Comparison of ENCODE assay signal across 26 mouse cellular contexts in genomic region chr13:83539921-83540320, GRCm38 (mm10). TPM values are rescaled to one million over a fixed set of nuclear protein-coding genes. Genes with fewer than 3 reads are reported as not detected.
DNase-seq lines count a peak whose midpoint lies in the region; ATAC-seq and TF ChIP-seq lines count a peak whose summit lies in the region.
"Had no signal": no experiment of that assay in that cellular context is flagged by ENCODE, and none has a peak within 500 bp of the region (broad histone marks: within the 10 kb centered on the region; RNA-seq: fewer than 3 reads in every experiment).

No protein-coding gene starts in this region.

- intact Hi-C loops in gastrocnemius, adult 2 months (cut with DNase I) = no loop called here

- TF ChIP-seq RAD21 in MEL (IDR thresholded peaks at IDR 0.05; ENCODE audit: low read depth, low read length) = no peak

- DNase-seq in gastrocnemius, adult 2 months = no peak
- no peak for DNase-seq in gastrocnemius, adult 8-10 months (ENCODE audit: low spot score in 2 of 2)
- no peak for DNase-seq in liver, embryonic 11.5 days (ENCODE audit: low spot score)
- peak; percentile 21 for DNase-seq in MEL (ENCODE audit: low read depth, low spot score)
- no peak for DNase-seq in spleen, adult 18-20 months
- no peak for DNase-seq in kidney, postnatal 4 days
- DNase-seq: adrenal gland, adult 2 months; adrenal gland, postnatal 14 days; cerebellum, adult 18-20 months; cerebellum, adult 9-10 months; cerebellum, postnatal 25 days; gastrocnemius, postnatal 14 days; heart, adult 18-20 months; heart, postnatal 10 days; heart, postnatal 4 days had no signal

- H3K4me3 ChIP-seq in gastrocnemius, adult 2 months = no peak overlapping the region
- no peak overlapping the region for H3K4me3 ChIP-seq in liver, embryonic 11.5 days (ENCODE audit: low read depth, low read length)
- H3K4me3 ChIP-seq in liver, embryonic 12.5 days = no peak overlapping the region
- no peak overlapping the region for H3K4me3 ChIP-seq in MEL (ENCODE audit: control insufficient read depth in 1 of 2, insufficient read depth in 1 of 2, low read depth in 2 of 2, low read length in 2 of 2)
- H3K4me3 ChIP-seq: embryonic facial prominence, embryonic 12.5 days; embryonic facial prominence, embryonic 15.5 days; forebrain, embryonic 12.5 days; forebrain, embryonic 15.5 days; heart, embryonic 12.5 days; heart, embryonic 15.5 days had no signal

- no peak for TF ChIP-seq CTCF in gastrocnemius, adult 2 months (IDR thresholded peaks at IDR 0.05)
- no peak for TF ChIP-seq CTCF in MEL (IDR thresholded peaks at IDR 0.05 in 2 of 3, conservative IDR thresholded peaks at IDR 0.05 in 1 of 3; ENCODE audit: control insufficient read depth in 1 of 3, insufficient read depth in 1 of 3, low read depth in 2 of 3, low read length in 3 of 3, poor library complexity in 1 of 3, severe bottlenecking in 1 of 3)

- no peaks in the 10 kb centered on the region for H3K9me3 ChIP-seq in liver, embryonic 11.5 days (ENCODE audit: control insufficient read depth, low read length)
- H3K9me3 ChIP-seq in liver, embryonic 12.5 days (replicated peaks) = no peaks in the 10 kb centered on the region
- no peaks in the 10 kb centered on the region for H3K9me3 ChIP-seq in MEL (replicated peaks; ENCODE audit: insufficient read depth, low read length)
- H3K9me3 ChIP-seq: embryonic facial prominence, embryonic 12.5 days; embryonic facial prominence, embryonic 15.5 days; forebrain, embryonic 12.5 days; forebrain, embryonic 15.5 days; G1E; heart, embryonic 12.5 days; heart, embryonic 15.5 days had no signal

- no peaks in the 10 kb centered on the region for H3K27me3 ChIP-seq in liver, embryonic 11.5 days (replicated peaks; ENCODE audit: control insufficient read depth, insufficient read depth, low read length)
- no peaks in the 10 kb centered on the region for H3K27me3 ChIP-seq in liver, embryonic 12.5 days (replicated peaks)
- H3K27me3 ChIP-seq in MEL (ENCODE audit: control insufficient read depth in 1 of 2, insufficient read depth in 2 of 2, low read length in 2 of 2) = no peaks in the 10 kb centered on the region
- H3K27me3 ChIP-seq: embryonic facial prominence, embryonic 12.5 days; embryonic facial prominence, embryonic 15.5 days; forebrain, embryonic 12.5 days; forebrain, embryonic 15.5 days; heart, embryonic 12.5 days; heart, embryonic 15.5 days had no signal

- no peaks in the 10 kb centered on the region for H3K79me2 ChIP-seq in MEL (ENCODE audit: control insufficient read depth, insufficient read depth, low read length, poor library complexity)

- no peak overlapping the region for H3K9ac ChIP-seq in liver, embryonic 11.5 days (ENCODE audit: low read depth, low read length)
- no peak overlapping the region for H3K9ac ChIP-seq in liver, embryonic 12.5 days
- H3K9ac ChIP-seq in MEL (ENCODE audit: control insufficient read depth, low read depth, low read length, poor library complexity, severe bottlenecking) = no peak overlapping the region
- H3K9ac ChIP-seq: embryonic facial prominence, embryonic 12.5 days; embryonic facial prominence, embryonic 15.5 days; forebrain, embryonic 12.5 days; forebrain, embryonic 15.5 days; heart, embryonic 12.5 days; heart, embryonic 15.5 days; hindbrain, embryonic 14.5 days had no signal

- TF ChIP-seq POLR2A in MEL (IDR thresholded peaks at IDR 0.05; ENCODE audit: control insufficient read depth in 1 of 2, insufficient read depth in 1 of 2, low read depth in 1 of 2, low read length in 2 of 2, poor library complexity in 1 of 2) = no peak

- peak overlapping the region; percentile 57; the same call in 1 of the 2 replicates for H3K27ac ChIP-seq in gastrocnemius, adult 2 months
- no peak overlapping the region for H3K27ac ChIP-seq in liver, embryonic 11.5 days (ENCODE audit: low read depth, low read length)
- H3K27ac ChIP-seq in liver, embryonic 12.5 days = no peak overlapping the region
- H3K27ac ChIP-seq in MEL (ENCODE audit: control insufficient read depth, low read depth, low read length) = no peak overlapping the region
- H3K27ac ChIP-seq: embryonic facial prominence, embryonic 12.5 days; embryonic facial prominence, embryonic 15.5 days; forebrain, embryonic 12.5 days; forebrain, embryonic 15.5 days; heart, embryonic 15.5 days; hindbrain, embryonic 14.5 days had no signal

- ATAC-seq in liver, embryonic 11.5 days (replicated peaks; ENCODE audit: low FRiP score) = peak; percentile 39; the same call in 1 of the 2 replicates
- no peak for ATAC-seq in liver, embryonic 12.5 days
- 0 out of 2 replicates have a peak, but pooled peaks have one; percentile 37 for ATAC-seq in megakaryocyte-erythroid progenitor cell, adult 5-6 weeks (replicated peaks; ENCODE audit: low FRiP score, low TSS enrichment, poor library complexity, severe bottlenecking)
- ATAC-seq: forebrain, embryonic 15.5 days; intestine, postnatal 0 days had no signal

- peaks cover 3% of the 10 kb centered on the region; the same call in 1 of the 2 replicates for H3K4me1 ChIP-seq in liver, embryonic 11.5 days (replicated peaks; ENCODE audit: control insufficient read depth, insufficient read depth, low read length)
- H3K4me1 ChIP-seq in liver, embryonic 12.5 days = peaks cover 14% of the 10 kb centered on the region
- H3K4me1 ChIP-seq in MEL (ENCODE audit: control insufficient read depth in 1 of 2, insufficient read depth in 2 of 2, low read length in 2 of 2) = peaks cover 0 to 2% of the 10 kb centered on the region in 2 experiments; a peak in 1 of 4 replicates
- H3K4me1 ChIP-seq: embryonic facial prominence, embryonic 12.5 days; embryonic facial prominence, embryonic 15.5 days; forebrain, embryonic 12.5 days; forebrain, embryonic 15.5 days had no signal

- H3K4me2 ChIP-seq in liver, embryonic 11.5 days = no peak overlapping the region
- no peak overlapping the region for H3K4me2 ChIP-seq in liver, embryonic 12.5 days
- H3K4me2 ChIP-seq: embryonic facial prominence, embryonic 12.5 days; embryonic facial prominence, embryonic 15.5 days; forebrain, embryonic 12.5 days; forebrain, embryonic 15.5 days; heart, embryonic 12.5 days; heart, embryonic 15.5 days; hindbrain, embryonic 14.5 days had no signal

- TF ChIP-seq EP300 in MEL (IDR thresholded peaks at IDR 0.05; ENCODE audit: low read depth in 1 of 2, low read length in 2 of 2) = peak in 1 of 2 experiments; percentile 39; a peak in 1 of 4 replicates

- H3K36me3 ChIP-seq in liver, embryonic 11.5 days (ENCODE audit: control insufficient read depth, insufficient read depth, low read length) = no peaks in the 10 kb centered on the region
- no peaks in the 10 kb centered on the region for H3K36me3 ChIP-seq in liver, embryonic 12.5 days
- peaks cover 0 to 5% of the 10 kb centered on the region in 2 experiments; a peak in 2 of 4 replicates for H3K36me3 ChIP-seq in MEL (ENCODE audit: control insufficient read depth in 1 of 2, insufficient read depth in 2 of 2, low read length in 2 of 2)
- H3K36me3 ChIP-seq: embryonic facial prominence, embryonic 12.5 days; embryonic facial prominence, embryonic 15.5 days; forebrain, embryonic 12.5 days; forebrain, embryonic 15.5 days; G1E; heart, embryonic 12.5 days; heart, embryonic 15.5 days had no signal

TF ChIP-seq in MEL, 35 proteins besides CTCF, POLR2A, EP300 and RAD21:
- TF ChIP-seq ZNF384 (IDR thresholded peaks at IDR 0.05; ENCODE audit: low read depth, low read length) = no peak
- no peak for TF ChIP-seq CHD1 (IDR thresholded peaks at IDR 0.05; ENCODE audit: low read depth, low read length)
- TF ChIP-seq JUND (IDR thresholded peaks at IDR 0.05; ENCODE audit: low read depth, low read length) = no peak
- TF ChIP-seq ETS1 (IDR thresholded peaks at IDR 0.05; ENCODE audit: low read depth, low read length) = no peak

RNA-seq across cellular contexts. Expression of gene Mef2c, which starts 36.1 kb away (rescaled TPM):
- 100 to 1,000 TPM; 354 to 497 TPM for total RNA-seq in gastrocnemius, adult 2 months (2021)
- 100 to 1,000 TPM; 425 to 467 (median 426) TPM for total RNA-seq in gastrocnemius, adult 8-10 months (2022)
- polyA plus RNA-seq in liver, embryonic 11.5 days (2014; fragmentation: Nextera tagmentation; extraction: Ambion mirVana) = 43.9 and 46.0 TPM in 2 replicates
- polyA plus RNA-seq in liver, embryonic 12.5 days (2016; fragmentation: Nextera tagmentation; extraction: Ambion mirVana) = 29.9 and 32.3 TPM in 2 replicates
- not detected in 2 replicates for total RNA-seq in MEL (2012; rRNA removed)
- polyA plus RNA-seq in MEL (2012; ENCODE audit: insufficient read depth in 1 of 2, insufficient read length in 2 of 2, low read depth in 1 of 2, low replicate concordance in 2 of 2, missing spikeins in 1 of 2) = not detected
- total RNA-seq in megakaryocyte-erythroid progenitor cell, adult 5-6 weeks (2014; fragmentation: Nextera tagmentation) = 29.5 and 36.6 TPM in 2 replicates
- 60.0 and 141 TPM in 2 replicates for total RNA-seq in megakaryocyte-erythroid progenitor cell, adult 5-6 weeks (2017)
- polyA plus RNA-seq: G1E had no signal

Comparison
In these comparisons a context has a peak if more than half of its experiments do, and no peak if none do; other contexts are left out.
1. RNA of gene Mef2c, which starts 36.1 kb away (total RNA-seq): 354 to 497 TPM in gastrocnemius, adult 2 months, 425 to 467 TPM in gastrocnemius, adult 8-10 months and 29.5 to 141 TPM in megakaryocyte-erythroid progenitor cell, adult 5-6 weeks; not detected in MEL; every median in the first group is over 10 times any median in the second.